Mouse (Mus musculus) T-helper 1 cell (primary cell): Measurements from ENCODE around the gene Pacsin2.
"Not testable (repeated sequence)": the region's sequence is repeated elsewhere in the genome, so short reads cannot be mapped to it uniquely, and the experiment has no call there.

Source experiments
- in situ Hi-C: fragments of 300-600 bp; cut with MboI, MseI; formaldehyde crosslinking; loops from one replicate; pipeline ENCODE4 v1.15.1; 2025; ENCODE audit warnings: high pct_unique_total_duplicates

Pacsin2 gene

DNA sequence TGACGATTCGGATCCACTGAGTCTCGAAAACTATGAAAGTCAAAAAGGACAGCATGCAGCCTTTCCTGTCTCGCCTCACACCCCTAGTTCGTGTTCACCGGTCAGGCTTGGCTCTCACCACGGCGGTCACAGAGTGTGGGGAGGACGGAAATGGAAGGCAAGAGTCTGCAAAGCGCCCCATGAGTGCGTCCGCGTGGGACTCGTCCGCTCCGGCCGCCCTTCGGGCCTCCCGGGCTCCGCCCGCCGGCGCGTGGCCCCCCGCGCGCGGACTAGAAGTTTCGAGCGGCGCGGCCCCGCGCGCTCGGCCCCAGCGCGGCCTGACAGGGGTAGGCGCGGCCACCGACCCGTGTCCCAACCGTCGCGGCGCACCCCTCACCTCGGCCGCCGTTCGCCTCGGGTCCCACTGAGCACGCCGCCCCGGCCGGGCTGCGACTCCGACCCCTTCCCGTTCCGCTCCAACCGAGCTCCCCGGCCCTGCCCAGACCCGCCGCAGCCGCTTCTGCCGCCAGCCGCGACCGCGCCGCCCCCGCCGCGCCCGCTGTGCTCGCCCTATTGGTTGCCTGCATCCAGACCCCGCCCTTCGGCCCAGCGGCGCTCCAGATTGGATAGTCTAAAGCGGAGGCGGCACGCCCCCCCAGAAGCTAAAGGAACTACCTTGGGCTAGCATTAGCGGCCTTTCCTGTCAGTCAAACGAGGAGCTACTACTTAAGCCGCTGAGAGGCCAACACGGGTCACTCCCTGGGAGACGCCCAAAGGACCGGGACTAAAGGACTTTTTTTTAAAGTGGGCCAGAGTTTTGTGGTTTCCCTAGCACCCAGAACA, at the start of gene Pacsin2:
Gene Pacsin2 (minus strand): TSS at position 524 of the 822 bp plus-strand sequence.
- in situ Hi-C loops, result no loop called here

DNA sequence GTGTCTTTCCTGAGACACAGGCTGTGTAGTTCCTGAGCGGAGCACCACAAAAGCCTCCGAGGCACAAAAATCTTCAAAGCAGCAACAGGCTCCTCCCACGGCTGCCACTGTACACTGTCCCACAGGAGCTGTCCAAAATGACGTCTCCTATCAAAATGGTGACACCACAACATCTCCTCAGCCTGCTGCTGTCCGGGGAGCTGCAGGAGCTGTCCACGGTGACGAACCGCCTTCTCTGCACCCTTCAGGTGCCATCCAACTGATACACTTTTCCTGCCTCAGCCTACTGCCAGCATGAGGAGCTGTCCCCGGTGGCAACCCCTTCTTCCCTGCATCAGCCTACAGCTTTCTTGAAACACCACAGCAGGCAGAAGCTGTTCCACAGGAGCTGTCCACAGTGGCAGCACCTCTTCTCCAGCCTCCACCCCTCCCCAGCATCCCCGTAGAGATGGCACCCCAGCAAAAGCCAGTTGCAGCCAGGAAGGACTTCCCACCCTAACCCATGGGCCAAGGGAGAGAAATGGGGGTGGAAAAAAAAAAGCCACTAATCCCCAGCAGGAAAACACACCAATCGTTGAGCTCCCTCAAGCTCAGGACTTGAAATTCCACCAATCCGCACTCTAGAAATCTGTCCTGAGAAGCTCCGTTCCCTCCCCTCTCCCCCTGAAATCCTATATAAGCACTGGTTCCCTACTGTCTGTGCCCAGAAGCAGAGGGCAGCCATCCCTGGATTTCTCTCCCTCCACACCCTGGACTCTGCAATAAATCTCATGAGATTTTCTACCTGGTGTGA, 48.3 kb upstream of the Pacsin2 start:
- in situ Hi-C loops, result no loop called here

DNA sequence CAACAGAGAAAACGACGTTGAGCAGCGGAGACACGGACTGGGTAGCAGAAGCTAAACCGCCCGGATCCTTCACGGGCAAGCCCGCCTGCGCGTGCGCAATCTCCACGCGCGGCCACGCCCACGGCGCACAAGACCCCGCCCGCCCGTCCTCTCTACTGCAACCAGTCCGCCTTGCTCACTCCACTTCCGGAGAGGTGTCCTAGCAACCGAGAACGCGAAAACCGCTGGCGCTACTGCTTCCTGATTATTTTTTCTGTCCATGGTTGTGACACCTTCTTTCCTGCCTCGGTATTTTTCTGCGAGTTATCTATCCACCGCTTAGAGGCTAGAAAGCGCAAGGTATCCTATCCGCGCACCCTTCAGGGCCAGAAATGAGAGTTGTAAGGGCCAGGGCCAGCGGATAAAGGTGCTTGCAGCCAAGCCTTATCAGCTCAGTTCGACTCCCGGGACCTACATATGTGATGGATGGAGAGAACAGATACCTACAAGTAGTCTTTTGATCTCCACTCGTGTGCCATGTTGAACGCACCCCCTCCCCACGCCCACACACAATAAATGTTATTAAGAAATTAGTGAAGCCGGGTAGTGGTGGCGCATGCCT, 46.5 kb upstream of the Pacsin2 start, which contains the start of gene Ttll1:
Gene Ttll1 (minus strand): TSS at position 89 of the 601 bp plus-strand sequence.
- in situ Hi-C loops, result no loop called here

DNA sequence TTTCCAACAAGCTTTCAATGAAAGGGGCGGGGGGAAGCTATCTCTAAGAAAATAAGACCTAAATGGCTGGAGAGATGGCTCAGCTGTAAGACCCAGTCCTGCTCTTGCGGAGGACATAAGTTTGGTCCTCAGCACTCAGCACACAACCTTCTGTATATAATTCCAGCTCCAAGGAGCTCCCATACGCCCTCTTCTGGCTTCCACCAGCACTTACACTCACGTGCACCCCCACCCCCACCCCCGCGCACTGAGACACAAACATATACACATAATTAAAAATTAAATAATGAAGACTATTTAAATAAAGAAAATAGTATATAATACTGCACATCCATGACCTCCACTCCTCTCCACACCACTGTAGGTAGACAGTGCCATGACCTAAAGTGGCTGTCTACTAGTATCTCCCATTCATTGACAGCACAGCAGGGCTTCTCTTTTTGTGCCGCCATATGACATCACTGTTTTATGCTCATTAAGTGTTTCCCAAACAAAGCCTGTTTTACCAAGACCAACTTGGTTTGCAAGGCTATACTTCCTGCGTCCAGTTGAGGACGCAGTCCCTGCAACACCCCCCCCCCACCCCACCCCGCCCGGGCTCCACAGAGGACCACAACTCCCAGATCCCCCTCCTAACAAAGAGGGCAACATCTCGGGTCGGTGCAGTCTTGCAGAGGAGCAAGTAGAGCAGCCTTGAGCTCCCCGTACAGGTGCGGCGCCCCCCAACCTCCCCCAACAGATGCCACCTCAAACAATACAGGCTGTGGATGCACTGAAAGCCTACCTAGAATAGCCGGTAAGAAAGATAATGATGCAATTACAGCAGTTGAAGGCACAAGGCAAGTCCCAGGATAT, 45.8 kb upstream of the Pacsin2 start:
- in situ Hi-C loops, result no loop called here

DNA sequence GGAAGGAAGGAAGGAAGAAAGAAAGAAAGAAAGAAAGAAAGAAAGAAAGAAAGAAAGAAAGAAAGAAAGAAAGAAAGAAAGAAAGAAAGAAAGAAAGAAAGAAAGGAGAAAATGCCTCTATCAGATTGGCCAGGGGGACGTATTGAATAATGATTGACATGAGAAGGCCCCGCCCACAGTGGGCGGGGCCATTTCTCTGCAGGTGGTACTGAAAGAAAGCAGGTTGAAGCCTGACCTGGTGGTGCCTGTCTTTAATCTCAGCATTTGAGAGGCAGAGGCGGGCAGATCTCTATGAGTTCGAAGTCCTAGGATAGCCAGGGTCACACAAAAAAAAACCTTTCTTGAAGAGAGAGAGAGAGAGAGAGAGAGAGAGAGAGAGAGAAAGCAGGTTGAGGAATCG, 37.1 kb upstream of the Pacsin2 start:
- in situ Hi-C loops, result not testable (repeated sequence)

DNA sequence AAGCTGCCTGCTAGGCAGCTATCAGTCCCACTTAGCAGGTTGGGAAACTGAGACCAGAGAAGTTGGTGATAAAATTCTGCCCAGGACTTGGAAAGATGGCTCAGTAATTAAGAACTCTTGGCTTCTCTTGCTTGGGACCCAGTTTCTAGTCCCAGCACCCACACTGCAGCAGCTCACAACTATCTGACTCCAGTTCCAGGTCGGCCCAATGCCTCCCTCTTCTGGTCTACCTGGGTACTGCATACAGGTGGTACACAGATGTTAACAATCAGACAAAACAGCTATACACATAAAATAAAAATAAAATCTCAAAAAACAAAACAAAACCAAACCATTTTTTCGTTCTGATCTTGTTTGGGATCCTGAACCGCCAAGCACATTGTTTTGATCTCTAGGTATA, 35.9 kb upstream of the Pacsin2 start:
- in situ Hi-C loops, result no loop called here

DNA sequence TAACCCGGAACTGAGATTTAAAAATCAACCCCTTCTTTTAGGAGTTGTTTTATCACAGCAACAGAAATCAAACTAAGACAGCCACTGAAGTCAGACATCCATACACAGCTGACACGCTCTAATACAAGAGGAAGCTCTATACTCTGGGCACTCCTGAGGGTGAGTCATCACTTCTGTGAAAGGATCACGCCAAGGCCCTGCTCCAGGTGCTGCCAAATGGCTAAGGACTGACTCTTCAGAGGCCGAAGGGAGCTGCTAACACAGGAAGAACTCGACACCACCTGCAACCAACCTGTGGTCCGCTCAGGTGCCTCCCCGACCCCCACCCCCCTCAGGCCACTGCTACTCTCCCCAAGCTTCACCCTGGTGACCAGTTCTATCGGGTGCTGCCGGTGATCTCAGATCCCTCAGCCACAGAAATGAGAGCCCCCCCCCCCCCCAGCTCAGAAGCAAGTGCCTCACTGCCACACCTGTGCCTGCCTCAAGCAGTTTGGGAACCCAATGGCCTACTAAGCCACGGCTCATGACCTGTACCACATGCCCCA, 34.9 kb upstream of the Pacsin2 start:
- in situ Hi-C loops, result no loop called here

DNA sequence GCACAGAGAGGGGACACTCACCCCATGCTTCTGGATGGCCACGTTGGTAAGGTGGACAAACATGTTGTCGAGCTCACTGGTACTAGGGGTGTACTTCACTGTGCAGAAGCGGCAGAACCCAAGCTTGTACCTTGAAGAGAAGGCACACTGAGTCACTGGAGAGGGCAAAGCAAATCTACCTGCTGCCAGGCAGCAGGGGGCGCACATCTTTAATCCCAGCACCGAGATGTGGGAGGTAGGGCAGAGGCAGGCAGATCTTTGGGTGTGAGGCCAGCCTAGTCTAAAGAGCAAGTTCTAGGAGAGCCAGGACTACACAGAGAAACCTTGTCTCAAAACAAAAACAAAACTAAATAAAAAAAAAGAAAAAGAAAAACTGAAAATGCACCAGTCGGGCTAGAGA, 32.9 kb upstream of the Pacsin2 start:
- in situ Hi-C loops, result no loop called here

DNA sequence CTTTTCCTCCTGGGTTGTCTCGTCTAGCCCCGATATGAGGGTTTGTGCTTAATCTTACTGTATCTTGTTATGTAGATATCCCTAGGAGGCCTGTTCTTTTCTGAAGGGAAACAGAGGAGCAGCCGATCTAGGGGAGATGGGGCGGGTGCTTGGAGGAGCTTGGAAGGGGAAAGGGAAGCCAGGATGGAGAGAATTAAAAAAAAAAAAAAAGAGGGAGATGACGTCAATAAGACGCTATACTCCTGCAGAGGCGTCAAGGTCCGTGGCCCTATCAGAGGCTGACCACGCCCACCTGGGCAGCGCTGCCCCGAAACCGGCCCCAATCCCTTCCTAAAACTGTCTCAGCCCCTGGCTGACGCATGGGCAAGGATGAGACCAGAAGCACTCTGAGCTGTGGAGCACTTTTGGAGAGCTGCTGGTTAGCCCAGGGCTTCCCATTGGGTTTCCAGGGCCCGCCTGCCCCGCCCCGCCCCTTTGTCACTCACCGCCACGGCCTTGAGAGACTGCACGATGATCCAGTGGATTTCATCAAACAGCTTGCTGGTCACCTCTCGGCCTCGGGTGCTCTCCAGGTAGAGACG, 31.5 kb upstream of the Pacsin2 start:
- in situ Hi-C loops, result no loop called here

DNA sequence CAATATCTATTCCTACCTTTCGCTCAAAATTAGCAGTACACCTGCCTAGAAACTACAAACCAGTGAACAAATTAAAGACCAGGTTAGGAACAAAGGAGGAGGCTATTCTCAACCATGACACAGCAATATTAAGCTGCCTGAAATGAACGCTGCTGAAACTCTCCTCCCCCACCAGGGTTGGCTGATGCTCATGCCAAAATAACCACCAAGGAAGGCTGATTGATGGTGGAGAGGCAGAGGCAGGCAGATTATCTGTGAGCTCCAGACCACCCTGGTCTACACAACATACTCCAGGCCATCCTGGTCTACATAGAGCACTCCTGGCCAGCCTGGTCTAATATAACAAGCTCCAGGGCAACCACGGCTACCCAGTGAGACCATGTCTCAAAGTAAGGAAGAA, 30.8 kb upstream of the Pacsin2 start:
- in situ Hi-C loops, result no loop called here

DNA sequence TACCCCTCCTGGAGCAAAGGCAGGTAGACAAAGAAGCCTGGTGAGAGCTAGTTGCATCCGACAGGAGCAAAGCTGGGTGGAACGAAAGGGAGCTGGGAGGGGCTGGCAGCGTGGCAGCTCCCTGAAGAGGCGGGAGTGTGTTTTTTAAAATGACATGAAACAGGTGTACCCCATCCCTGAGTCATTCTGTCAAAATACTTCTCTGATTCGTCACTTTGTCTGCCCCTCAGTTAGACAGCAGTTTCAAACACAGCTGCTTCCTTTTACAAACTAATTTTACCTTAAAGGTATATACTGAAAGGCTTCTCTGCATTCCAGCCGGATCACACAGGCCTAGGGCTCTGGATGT, 30.1 kb upstream of the Pacsin2 start:
- in situ Hi-C loops, result no loop called here

DNA sequence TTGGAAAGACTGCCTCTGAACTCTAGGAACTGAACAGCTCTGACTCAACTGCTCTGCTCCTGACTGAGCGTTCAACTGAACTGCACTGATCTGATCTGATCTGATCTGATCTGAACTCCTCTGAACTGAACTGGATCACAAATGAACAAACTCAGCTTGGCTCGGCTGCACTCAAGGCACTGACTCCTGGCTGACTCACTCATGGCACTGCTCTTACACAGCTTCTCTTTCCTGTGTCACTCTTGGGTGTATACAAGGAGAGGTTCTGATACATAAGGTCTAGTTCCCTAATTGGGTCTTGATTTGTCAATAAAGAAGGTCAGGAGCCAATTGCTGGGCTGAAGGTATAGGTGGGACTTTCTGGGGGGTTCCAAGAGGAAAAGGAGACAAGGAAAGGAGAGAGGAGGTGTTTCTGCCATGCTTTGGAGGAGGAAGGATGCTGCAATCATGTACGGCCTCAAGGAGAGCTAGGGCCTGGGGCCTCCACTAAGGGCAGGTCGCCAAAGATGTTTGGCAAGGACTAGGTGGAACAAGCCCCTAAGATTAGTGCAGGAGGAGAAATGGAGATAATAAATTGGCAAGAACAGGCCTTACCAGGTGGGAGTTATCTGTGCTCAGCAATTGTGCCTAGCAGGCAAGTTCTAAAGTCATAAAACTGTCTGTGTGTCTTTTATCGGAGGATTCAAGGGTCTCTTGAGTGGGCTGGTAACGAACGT, 29.6 kb upstream of the Pacsin2 start:
- in situ Hi-C loops, result no loop called here

DNA sequence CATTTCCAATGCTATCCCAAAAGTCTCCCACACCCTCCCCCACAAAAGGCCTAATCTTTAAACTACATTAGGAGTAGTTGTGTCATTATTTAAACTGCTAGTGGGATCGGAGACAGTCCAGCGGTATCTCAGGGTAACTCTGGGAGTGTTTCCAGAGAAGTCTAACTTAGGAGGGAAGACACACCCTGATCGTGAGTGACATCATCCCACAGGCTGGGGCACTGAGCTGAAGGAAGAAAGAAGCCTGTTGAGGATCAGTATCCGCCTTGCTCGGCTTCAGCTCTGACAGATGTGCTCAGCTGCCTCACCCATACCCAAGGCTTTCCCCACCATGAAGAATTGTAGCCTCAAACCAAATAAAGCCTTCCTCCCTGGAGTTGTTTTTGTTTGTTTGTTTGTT, 27.5 kb upstream of the Pacsin2 start:
- in situ Hi-C loops, result no loop called here

DNA sequence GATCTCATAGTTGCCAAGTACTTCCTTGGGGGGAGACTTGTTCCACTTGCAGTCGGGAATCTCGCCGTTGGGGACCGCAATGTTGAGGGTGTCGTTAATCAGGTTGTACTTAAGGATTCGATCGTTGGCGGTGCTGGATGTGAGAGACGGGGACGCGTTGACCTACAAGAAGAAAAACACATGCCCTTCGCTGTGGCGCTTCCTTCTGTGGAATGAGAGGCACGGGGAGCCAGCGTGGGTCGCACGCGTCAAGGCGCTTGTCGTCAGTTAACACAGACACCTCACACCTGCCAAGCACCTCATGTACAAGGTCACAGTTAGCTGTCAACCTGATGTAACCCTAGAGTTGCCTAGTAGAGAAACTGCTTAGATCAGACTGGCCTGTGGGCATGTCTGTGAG, 25.1 kb upstream of the Pacsin2 start:
- in situ Hi-C loops, result loop anchor here (10.0 kb wide), 1 partner anchor 115 kb away; no protein-coding TSS in a partner anchor

DNA sequence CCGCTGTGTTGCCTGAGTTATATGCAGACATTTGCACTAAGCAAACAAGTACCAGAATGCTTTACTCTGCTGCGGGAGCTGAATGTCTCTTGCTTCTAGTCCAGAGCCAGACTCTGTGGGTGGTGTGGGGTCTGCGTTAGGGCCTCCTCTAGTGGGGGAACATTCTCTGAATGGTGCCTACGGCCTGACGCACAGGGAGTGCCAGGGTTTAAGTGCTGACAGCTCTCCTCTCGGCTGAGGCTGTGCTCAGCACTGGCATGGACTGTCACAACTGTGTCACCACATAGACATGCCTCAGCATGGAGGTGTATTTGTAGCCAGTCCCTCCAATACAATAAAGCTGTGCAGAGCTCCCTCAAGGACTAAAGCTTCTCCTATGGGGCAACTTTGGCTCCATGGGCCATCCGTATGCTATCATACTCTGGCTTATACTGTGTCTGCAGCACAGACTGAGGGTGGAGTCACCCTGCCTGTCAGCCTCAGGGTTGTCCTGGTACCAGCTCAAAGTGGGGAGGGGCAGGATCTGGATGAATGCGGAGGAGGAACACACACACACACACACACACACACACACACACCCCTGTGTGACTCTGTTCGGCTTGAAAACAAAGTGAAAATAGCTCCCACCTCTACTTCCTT, 23.2 kb upstream of the Pacsin2 start:
- in situ Hi-C loops, result loop anchor here (10.0 kb wide), 1 partner anchor 113 kb away; no protein-coding TSS in a partner anchor

DNA sequence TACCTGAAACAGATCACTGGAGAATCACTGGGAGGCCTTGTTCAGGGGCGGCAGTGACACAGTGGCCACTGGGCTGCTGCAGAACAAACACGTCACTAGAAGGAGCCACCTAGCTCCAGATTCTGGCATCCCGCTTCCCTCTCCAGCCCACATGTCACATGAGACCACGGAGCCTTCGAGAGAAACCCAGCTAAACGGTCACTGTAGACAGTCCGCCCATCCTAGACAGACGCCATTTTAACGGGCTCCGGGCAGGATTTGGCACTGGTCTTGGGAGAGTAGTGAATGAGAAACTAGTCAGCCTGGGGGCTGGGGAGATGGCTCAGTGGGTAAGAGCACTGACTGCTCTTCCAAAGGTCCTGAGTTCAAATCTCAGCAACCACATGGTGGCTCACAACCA, 19.9 kb upstream of the Pacsin2 start:
- in situ Hi-C loops, result loop anchor here (10.0 kb wide), 1 partner anchor 110 kb away; no protein-coding TSS in a partner anchor

DNA sequence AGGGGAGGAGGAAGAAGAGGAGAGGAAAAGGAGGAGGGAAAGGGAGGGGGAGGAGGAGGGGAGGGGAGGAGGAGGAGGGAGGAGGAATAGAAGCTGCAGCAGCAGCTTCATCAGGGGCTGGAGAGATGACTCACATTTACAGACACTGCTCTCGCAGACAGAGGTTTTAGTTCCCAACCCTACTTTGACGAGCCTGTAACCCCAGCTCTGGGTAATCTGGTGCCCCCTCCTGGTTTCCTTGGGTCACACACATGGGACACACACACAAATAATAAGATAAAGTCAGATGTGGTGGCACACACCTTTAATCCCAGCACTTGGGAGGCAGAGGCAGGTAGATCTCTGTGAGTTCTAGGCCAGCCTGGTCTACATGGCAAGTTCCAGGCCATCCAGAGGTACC, 19.1 kb upstream of the Pacsin2 start:
- in situ Hi-C loops, result loop anchor here (10.0 kb wide), 1 partner anchor 109 kb away; no protein-coding TSS in a partner anchor

DNA sequence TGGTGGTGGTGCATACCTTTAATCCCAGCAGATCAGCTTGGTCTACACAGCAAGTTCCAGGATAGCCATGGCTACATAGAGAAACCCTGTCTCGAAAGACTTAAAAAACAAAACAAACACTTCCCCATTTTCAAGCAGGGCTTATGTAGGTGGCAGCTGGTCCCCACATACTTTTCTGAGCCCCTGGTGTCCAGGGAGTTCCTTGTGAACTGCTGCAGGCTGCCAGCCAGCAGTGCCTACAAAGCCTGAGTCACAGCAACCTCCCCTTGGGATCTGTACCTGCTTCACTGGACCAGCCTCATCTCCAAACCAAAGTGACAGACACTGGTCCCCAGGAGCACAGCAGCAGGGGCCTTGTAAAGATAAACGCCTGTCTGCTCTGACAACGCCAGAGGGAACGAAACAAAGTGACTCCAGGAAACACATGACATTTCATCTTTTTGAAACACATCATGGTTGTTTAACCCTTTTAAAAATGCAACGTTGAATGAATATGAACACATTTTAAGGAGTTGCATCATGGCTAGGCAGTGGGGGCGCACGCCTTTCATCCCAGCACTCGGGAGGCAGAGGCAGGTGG, 18.3 kb upstream of the Pacsin2 start:
- in situ Hi-C loops, result loop anchor here (10.0 kb wide), 1 partner anchor 108 kb away; no protein-coding TSS in a partner anchor

DNA sequence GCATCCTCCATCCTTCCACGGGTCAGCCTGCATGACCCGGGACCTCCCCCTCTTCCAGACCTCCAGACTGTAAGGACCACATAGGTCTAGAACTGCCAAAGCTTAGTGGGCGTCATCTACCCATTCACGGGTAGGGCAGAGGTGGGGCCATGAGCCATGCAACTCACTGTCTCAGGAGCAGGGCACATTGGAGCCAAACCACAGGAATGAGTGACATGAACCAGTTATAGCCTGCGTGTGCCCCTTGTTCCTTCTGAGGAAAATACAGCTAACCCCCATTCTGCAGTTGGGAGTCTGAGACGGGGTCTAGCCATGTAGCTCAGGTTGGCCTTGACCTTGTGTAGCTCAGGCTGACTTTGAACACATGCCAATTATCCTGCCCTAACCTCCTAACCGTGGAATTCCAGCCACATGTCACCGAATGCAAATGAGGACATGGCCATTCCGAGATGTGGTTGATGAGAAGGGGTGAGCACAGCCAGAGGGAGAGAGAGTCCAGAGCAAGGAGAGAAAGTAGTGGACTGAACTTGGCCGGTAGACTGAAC, 16.9 kb upstream of the Pacsin2 start:
- in situ Hi-C loops, result loop anchor here (10.0 kb wide), 1 partner anchor 107 kb away; no protein-coding TSS in a partner anchor
